Mouse (Mus musculus) midbrain, embryonic 16.5 days (tissue): ENCODE data around the gene Ckm. TPM values are rescaled to one million over a fixed set of nuclear protein-coding genes. Genes with fewer than 3 reads are reported as not detected.

Source experiments
- ATAC-seq: fragments of 200-750 bp; cut with Nextera tagmentation; 2 replicates; pipeline ENCODE4 v1.8.0; 2017; ENCODE audit warnings: moderate TSS enrichment
- H3K27ac ChIP-seq: fragments of 300-500 bp; sonication (generic); 2 replicates; pipeline ENCODE4 v1.5.1; 2014; ENCODE audit warnings: mild to moderate bottlenecking, low read length, mixed read lengths
- H3K27me3 ChIP-seq: fragments of 300-500 bp; sonication (generic); 2 replicates; pipeline ENCODE4 v1.6.1; 2014; ENCODE audit warnings: low read depth, low read length, mixed read lengths; ENCODE audit not compliant: control insufficient read depth, insufficient read depth
- H3K36me3 ChIP-seq: fragments of 300-500 bp; sonication (generic); 2 replicates; pipeline ENCODE4 v1.6.1; 2014; ENCODE audit warnings: mild to moderate bottlenecking, low read length, moderate library complexity, mixed read lengths; ENCODE audit not compliant: control insufficient read depth, insufficient read depth
- H3K4me1 ChIP-seq: fragments of 300-500 bp; sonication (generic); 2 replicates; pipeline ENCODE4 v1.6.1; 2014; ENCODE audit warnings: mild to moderate bottlenecking, low read length, mixed read lengths; ENCODE audit not compliant: control insufficient read depth, insufficient read depth
- H3K4me2 ChIP-seq: fragments of 300-500 bp; sonication (generic); 2 replicates; pipeline ENCODE4 v1.6.1; 2014; ENCODE audit warnings: mild to moderate bottlenecking, low read length, mixed read lengths
- H3K4me3 ChIP-seq: fragments of 300-500 bp; sonication (generic); 2 replicates; pipeline ENCODE4 v1.5.1; 2014; ENCODE audit warnings: low read depth, mild to moderate bottlenecking, low read length, moderate library complexity, mixed read lengths
- H3K9ac ChIP-seq: fragments of 300-500 bp; sonication (generic); 2 replicates; pipeline ENCODE4 v1.6.1; 2014; ENCODE audit warnings: low read depth, low read length, mixed read lengths
- H3K9me3 ChIP-seq: fragments of 300-500 bp; sonication (generic); replicated peaks from 2 replicates; pipeline ENCODE4 v1.6.1; 2014; ENCODE audit warnings: mild to moderate bottlenecking, low read length, mixed read lengths; ENCODE audit not compliant: control insufficient read depth, poor library complexity, severe bottlenecking
- WGBS: fragments of 180-500 bp; shearing (Covaris S2); extraction: QIAGEN DNeasy Blood & Tissue Kit; methylation state at CpG from one replicate; pipeline ENCODE4 v1.1.7; 2014; 5-methylcytosine and 5-hydroxymethylcytosine counted together
- polyA plus RNA-seq: library from polyadenylated mRNA; unstranded; fragments of >200 nt; fragmentation: Nextera tagmentation; extraction: Ambion mirVana; gene quantifications from 2 replicates; pipeline ENCODE4 v1.2.1, GENCODE M21; 2015

The Ckm gene
- polyA plus RNA-seq, 1 experiment from 2014 or later = 0.35 TPM

DNA sequence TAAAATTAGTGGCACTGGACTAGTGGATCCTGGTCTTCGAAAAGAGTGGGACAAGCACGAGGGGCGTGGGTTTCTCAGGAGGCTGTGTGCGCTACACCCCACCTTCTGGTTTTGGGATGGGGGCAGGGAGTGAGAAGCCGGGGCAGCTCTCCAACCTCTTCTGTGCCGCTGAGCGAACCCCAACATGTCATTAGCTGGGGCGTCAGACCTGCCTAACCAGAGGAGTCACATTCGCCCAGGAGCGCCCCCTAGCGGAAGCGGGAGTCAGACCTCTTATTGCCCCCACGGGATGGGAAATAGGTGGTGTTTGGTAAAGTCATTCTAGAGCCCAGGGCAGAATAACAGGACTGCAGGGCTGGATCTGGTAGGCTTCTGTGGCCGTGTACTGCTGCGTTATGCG is 42.9 kb upstream of the Ckm start:
- Histone ChIP-seq H3K36me3 (0 out of 2 replicates have a peak, but pooled peaks cover 2% of the 10 kb centered on the region), H3K9me3 (no peaks in the 10 kb centered on the region), H3K4me2 (peak overlapping the region; percentile 98), H3K4me3 (peak overlapping the region; percentile 73), H3K27ac (no peak overlapping the region), H3K27me3 (no peaks in the 10 kb centered on the region), H3K9ac (no peak overlapping the region), H3K4me1 (peaks cover 12% of the 10 kb centered on the region)
- ATAC-seq = no peak
- WGBS = 14% methylated on average over 16 of the region's 16 CpGs

DNA sequence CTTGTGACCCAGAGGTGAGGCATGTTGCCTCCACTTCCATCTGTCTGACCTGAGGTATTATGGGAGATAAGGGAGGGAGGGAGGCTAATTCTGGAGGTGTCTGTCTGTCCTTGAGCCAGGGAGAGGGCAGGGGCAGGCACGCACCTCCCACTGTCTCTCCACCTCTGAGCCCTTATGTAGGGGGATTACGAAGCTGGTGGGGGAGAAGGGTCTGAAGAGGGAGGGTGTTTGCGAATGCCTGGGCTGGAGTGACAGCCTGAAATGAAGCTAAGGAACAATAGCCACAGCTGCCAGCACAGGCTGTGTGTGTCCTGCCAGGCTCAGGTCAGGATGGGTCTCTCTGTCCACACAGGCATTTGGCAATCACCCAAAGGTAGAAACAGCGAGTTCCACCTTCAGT is 42.3 kb upstream of the Ckm start:
- Histone ChIP-seq H3K27me3 (no peaks in the 10 kb centered on the region), H3K4me3 (no peak overlapping the region), H3K9me3 (no peaks in the 10 kb centered on the region), H3K9ac (no peak overlapping the region), H3K27ac (no peak overlapping the region), H3K36me3 (no peaks in the 10 kb centered on the region), H3K4me1 (peaks cover 12% of the 10 kb centered on the region), H3K4me2 (no peak overlapping the region)
- 13% methylated on average over 4 of the region's 4 CpGs for WGBS
- no peak for ATAC-seq

DNA sequence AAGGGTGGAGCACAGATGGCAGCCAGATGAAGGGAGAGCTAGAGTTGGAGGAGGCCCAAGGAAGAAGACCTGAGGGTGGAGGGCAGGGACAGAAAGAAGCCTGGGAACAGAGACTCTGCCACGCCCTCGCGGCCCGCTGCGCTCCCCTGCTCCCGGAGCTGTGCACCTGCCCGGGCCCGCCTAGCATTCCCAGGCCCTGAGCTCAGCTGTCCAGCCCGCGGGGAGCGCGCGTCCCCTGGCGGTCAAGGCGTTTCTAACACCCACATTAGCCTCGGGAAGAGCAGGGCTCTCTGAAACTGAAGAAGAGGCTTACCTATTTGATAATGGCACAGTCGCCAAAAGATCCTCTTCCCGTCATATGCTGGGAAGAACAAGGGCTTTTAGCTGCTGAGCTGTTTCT is 40.7 kb upstream of the Ckm start:
- 3% methylated on average over 18 of the region's 18 CpGs for WGBS
- Histone ChIP-seq H3K9ac (no peak overlapping the region), H3K4me1 (peaks cover 2% of the 10 kb centered on the region), H3K27me3 (no peaks in the 10 kb centered on the region), H3K36me3 (no peaks in the 10 kb centered on the region), H3K9me3 (no peaks in the 10 kb centered on the region), H3K27ac (no peak overlapping the region), H3K4me3 (no peak overlapping the region), H3K4me2 (no peak overlapping the region)
- no peak for ATAC-seq

DNA sequence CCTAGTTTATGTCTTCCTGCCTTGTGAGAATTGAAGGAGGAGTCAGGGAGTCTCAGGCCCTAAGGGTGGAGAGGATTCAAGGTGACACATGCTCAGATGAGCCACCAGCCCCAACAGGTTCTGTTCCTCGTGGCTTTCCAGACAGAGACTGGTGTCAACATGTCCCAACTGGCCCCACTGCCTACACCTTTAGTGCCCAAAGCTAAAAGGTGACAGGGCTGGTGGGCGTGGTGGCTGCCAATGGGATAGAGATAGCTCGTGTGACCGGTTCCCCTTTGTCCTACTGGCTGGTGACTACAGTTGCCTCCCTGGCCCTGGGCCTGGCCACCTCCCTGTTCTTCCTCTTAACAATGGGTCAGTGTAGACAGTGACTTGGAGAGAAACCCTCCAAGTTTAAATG is 39.2 kb upstream of the Ckm start:
- ATAC-seq = no peak
- no peaks in the 10 kb centered on the region for H3K27me3 ChIP-seq
- no peaks in the 10 kb centered on the region for H3K9me3 ChIP-seq
- H3K4me3 ChIP-seq = no peak overlapping the region
- no peak overlapping the region for H3K4me2 ChIP-seq
- H3K4me1 ChIP-seq = peaks cover 7% of the 10 kb centered on the region; the same call in 1 of the 2 replicates
- H3K36me3 ChIP-seq = no peaks in the 10 kb centered on the region
- H3K27ac ChIP-seq = no peak overlapping the region
- 80% methylated on average over 4 of the region's 4 CpGs for WGBS
- H3K9ac ChIP-seq = no peak overlapping the region

DNA sequence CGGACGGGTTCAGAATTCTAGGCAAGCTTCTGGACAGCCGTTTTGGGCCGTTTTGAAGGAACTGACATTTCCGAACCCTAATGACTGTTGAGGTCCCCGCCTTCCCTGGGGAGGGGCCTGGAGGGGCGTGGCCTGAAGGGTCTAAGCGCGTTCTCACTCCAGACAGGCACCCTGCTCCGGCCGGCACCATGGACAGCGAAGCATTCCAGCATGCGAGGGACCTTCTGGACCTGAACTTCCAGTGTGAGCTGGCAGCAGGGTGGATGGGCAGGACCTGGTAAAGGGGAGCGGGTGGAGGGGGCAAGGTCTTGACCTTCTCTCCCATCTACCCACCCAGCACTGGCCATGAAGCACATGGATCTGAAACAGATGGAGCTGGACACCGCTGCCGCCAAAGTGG is 36.2 kb upstream of the Ckm start:
- 28% methylated on average over 16 of the region's 16 CpGs for WGBS
- Histone ChIP-seq H3K27me3 (no peaks in the 10 kb centered on the region), H3K36me3 (no peaks in the 10 kb centered on the region), H3K9me3 (no peaks in the 10 kb centered on the region), H3K4me1 (peaks cover 5% of the 10 kb centered on the region; the same call in 1 of the 2 replicates), H3K4me3 (no peak overlapping the region), H3K4me2 (no peak overlapping the region), H3K9ac (no peak overlapping the region), H3K27ac (no peak overlapping the region)
- ATAC-seq = no peak

DNA sequence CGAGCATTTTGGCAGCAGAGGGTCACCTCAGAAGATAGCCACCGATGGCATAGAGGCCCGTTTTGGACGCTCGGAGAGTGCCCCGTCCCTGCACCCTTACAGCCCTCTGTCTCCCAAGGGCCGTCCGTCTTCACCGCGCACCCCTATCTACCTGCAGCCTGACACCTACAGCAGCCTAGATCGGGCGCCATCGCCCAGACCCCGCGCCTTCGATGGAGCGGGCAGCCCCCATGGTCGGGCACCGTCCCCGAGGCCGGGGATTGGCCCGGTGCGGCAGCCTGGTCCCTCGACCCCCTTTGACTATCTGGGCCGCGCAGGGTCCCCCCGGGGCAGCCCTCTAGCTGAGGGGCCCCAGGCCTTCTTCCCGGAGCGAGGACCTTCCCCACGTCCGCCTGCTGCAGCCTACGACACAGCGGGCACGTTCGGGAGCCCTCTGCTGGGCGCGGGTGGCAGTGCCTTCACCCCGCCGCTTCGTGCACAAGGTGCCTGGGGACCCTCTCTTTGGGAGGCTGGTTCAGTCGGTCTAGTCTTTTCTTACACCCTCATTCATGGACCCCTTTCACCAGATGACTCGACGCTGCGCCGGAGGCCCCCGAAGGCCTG is 34.7 kb upstream of the Ckm start:
- Histone ChIP-seq H3K9me3 (no peaks in the 10 kb centered on the region), H3K4me3 (peak overlapping the region; percentile 44), H3K9ac (peak overlapping the region; percentile 72), H3K4me2 (peak overlapping the region; percentile 78), H3K27ac (no peak overlapping the region; the same call in 1 of the 2 replicates), H3K36me3 (no peaks in the 10 kb centered on the region), H3K27me3 (no peaks in the 10 kb centered on the region), H3K4me1 (peaks cover 5% of the 10 kb centered on the region; the same call in 1 of the 2 replicates)
- WGBS = 10% methylated on average over 46 of the region's 46 CpGs
- peak; percentile 87 for ATAC-seq

DNA sequence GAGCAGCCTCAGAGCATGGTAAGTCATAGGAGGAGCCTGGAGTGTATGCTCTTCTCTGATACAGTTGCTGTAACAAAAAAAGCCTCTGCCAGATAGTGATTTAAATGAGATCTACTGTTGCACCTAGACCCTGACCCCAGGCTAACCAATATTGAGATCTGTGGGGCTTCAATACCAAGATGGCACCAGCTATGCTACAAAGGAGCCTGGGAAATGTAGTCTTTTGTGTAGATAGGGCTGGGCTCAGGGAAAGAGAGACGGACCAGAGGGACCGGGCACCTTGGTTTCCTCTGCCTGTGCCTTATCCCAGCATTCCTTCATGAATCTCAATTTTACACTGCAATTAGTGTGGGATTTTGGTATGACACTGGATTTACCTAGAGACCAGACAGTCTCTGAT is 31.2 kb upstream of the Ckm start:
- no peaks in the 10 kb centered on the region for H3K27me3 ChIP-seq
- H3K9ac ChIP-seq = no peak overlapping the region
- H3K4me3 ChIP-seq = no peak overlapping the region
- no peak overlapping the region for H3K4me2 ChIP-seq
- H3K27ac ChIP-seq = no peak overlapping the region
- H3K36me3 ChIP-seq = no peaks in the 10 kb centered on the region
- H3K9me3 ChIP-seq = no peaks in the 10 kb centered on the region
- ATAC-seq = no peak
- H3K4me1 ChIP-seq = peaks cover 5% of the 10 kb centered on the region; the same call in 1 of the 2 replicates
- 89% methylated on average over 2 of the region's 2 CpGs for WGBS

DNA sequence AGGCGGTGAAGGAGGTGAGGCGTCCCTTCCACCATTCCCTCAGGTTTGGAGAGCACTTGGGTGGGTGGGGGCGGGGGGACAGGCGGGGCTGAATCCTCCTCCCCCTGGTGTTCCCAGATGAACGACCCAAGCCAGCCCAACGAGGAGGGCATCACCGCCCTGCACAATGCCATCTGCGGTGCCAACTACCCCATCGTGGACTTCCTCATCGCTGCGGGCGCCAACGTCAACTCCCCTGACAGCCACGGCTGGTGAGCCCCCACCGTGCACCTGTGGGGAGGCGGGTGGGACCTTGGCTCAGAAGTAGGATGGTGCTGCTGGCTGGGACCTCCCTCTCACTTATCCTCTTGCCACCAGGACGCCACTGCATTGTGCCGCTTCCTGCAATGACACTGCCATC is 29.2 kb upstream of the Ckm start:
- Histone ChIP-seq H3K4me3 (no peak overlapping the region), H3K27ac (no peak overlapping the region), H3K36me3 (no peaks in the 10 kb centered on the region), H3K9ac (no peak overlapping the region), H3K4me2 (no peak overlapping the region), H3K4me1 (no peaks in the 10 kb centered on the region), H3K9me3 (no peaks in the 10 kb centered on the region), H3K27me3 (no peaks in the 10 kb centered on the region)
- WGBS = 79% methylated on average over 16 of the region's 18 CpGs
- no peak for ATAC-seq

DNA sequence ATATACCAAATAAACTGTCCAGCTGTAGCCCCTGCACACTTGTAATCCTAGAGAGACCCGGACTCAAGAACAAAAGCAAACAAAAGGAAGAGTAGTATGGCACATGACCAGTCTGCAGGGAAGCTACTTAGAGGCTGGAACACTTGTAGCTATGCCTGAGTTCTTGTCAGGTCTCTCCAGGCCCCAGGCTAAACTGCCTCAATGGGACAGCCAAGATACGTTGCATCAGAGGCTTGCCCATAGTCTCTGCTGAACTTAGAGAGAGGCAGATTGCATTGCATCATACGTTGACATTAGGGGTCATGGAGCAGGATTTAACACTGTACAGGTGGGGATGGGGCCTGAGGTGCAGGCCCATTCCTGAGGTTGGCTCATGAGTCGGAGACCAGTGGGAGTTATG is 28.6 kb upstream of the Ckm start:
- no peaks in the 10 kb centered on the region for H3K4me1 ChIP-seq
- no peaks in the 10 kb centered on the region for H3K27me3 ChIP-seq
- H3K27ac ChIP-seq = no peak overlapping the region
- no peaks in the 10 kb centered on the region for H3K9me3 ChIP-seq
- WGBS = 95% methylated on average over 4 of the region's 4 CpGs
- no peak for ATAC-seq
- no peak overlapping the region for H3K9ac ChIP-seq
- no peak overlapping the region for H3K4me3 ChIP-seq
- no peak overlapping the region for H3K4me2 ChIP-seq
- no peaks in the 10 kb centered on the region for H3K36me3 ChIP-seq
